Mouse (Mus musculus) lung, postnatal 0 days (tissue): ENCODE measurements around the gene Hist2h2aa1. TPM values are rescaled to one million over a fixed set of nuclear protein-coding genes. Genes with fewer than 3 reads are reported as not detected.
"Not testable (repeated sequence)": the region's sequence is repeated elsewhere in the genome, so short reads cannot be mapped to it uniquely, and the experiment has no call there.

Experiments used
- ATAC-seq: fragments of 200-750 bp; cut with Nextera tagmentation; 2 replicates; pipeline ENCODE4 v1.8.0; 2017; ENCODE audit warnings: moderate library complexity
- DNase-seq: peaks from one replicate; pipeline ENCODE4 v3.0.0-alpha.2; 2016; ENCODE audit warnings: low spot score
- H3K27ac ChIP-seq: fragments of 300-500 bp; sonication (generic); 2 replicates; pipeline ENCODE4 v1.5.1; 2014; ENCODE audit warnings: antibody characterized with exemption, mild to moderate bottlenecking, low read length, mixed read lengths
- H3K27me3 ChIP-seq: fragments of 300-500 bp; sonication (generic); replicated peaks from 2 replicates; pipeline ENCODE4 v1.6.1; 2014; ENCODE audit warnings: low read length, mixed read lengths; ENCODE audit not compliant: insufficient read depth
- H3K36me3 ChIP-seq: fragments of 300-500 bp; sonication (generic); 2 replicates; pipeline ENCODE4 v1.6.1; 2014; ENCODE audit warnings: low read length, mixed read lengths; ENCODE audit not compliant: insufficient read depth
- H3K4me1 ChIP-seq: fragments of 300-500 bp; sonication (generic); 2 replicates; pipeline ENCODE4 v1.6.1; 2014; ENCODE audit warnings: antibody characterized with exemption, low read depth, low read length, mixed read lengths; ENCODE audit not compliant: insufficient read depth
- H3K4me2 ChIP-seq: fragments of 300-500 bp; sonication (generic); replicated peaks from 2 replicates; pipeline ENCODE4 v1.6.1; 2014; ENCODE audit warnings: low read depth, mild to moderate bottlenecking, low read length, moderate library complexity, mixed read lengths
- H3K4me3 ChIP-seq: fragments of 300-500 bp; sonication (generic); 2 replicates; pipeline ENCODE4 v1.5.1; 2014; ENCODE audit warnings: low read depth, low read length
- H3K9ac ChIP-seq: fragments of 300-500 bp; sonication (generic); replicated peaks from 2 replicates; pipeline ENCODE4 v1.6.1; 2014; ENCODE audit warnings: low read depth, mild to moderate bottlenecking
- H3K9me3 ChIP-seq: fragments of 300-500 bp; sonication (generic); 2 replicates; pipeline ENCODE4 v1.6.1; 2016; ENCODE audit warnings: low read length, mixed read lengths
- CTCF ChIP-seq: IDR thresholded peaks from 2 replicates; pipeline ENCODE4 v1.5.1; 2016; ENCODE audit warnings: antibody characterized with exemption, mild to moderate bottlenecking
- EP300 ChIP-seq: IDR thresholded peaks from 2 replicates; pipeline ENCODE4 v1.6.1; 2016; ENCODE audit warnings: antibody characterized with exemption, mild to moderate bottlenecking, control low read depth
- WGBS: fragments of 180-500 bp; shearing (Covaris S2); extraction: QIAGEN DNeasy Blood & Tissue Kit; methylation state at CpG from one replicate; pipeline ENCODE4 v1.1.7; 2014; 5-methylcytosine and 5-hydroxymethylcytosine counted together
- polyA plus RNA-seq: library from polyadenylated mRNA; unstranded; fragments of >200 nt; fragmentation: Nextera tagmentation; extraction: Ambion mirVana; gene quantifications from 2 replicates; pipeline ENCODE4 v1.2.1, GENCODE M21; 2015

Gene Hist2h2aa1
- polyA plus RNA-seq, result 56.2 and 60.0 TPM in 2 replicates

DNA sequence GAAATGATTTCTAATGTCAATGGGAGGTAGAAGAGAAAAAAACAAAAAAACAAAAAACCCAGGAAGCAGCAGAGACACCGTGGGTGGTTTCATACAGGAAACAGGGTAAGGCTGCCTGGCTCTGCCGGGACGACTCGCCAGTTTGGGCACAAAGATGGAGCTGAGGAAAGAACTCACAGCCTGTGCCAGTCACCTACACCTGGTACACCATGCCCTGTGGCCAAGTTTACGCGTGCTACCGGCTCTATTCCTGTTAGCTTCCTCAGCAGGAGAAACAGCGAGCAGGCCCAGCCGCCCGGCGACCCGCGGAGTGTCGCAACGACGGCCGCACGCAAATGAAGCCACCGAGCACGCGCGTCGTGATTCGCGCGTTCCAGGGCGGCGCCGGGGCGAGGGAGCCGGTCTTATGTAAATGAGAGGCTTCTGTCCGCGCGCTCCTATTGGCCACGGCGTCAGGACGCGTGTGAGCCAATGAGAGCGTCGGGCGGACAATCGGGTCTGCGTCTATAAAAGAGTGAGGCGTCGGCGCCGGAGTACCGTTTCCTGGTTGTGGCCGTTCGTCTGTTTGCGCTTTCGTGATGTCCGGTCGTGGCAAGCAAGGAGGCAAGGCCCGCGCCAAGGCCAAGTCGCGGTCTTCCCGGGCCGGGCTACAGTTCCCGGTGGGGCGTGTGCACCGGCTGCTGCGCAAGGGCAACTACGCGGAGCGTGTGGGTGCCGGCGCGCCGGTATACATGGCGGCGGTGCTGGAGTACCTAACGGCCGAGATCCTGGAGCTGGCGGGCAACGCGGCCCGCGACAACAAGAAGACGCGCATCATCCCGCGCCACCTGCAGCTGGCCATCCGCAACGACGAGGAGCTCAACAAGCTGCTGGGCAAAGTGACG, at the start of gene Hist2h2aa1:
Gene Hist2h2aa1 (plus strand): TSS at position 495 of the 884 bp plus-strand sequence.
- Histone ChIP-seq H3K9ac (peak within 1 kb of the TSS; percentile 37), H3K27ac (peak within 1 kb of the TSS; percentile 90), H3K4me3 (peak within 1 kb of the TSS; percentile 28), H3K4me1 (peaks cover 14% of the 10 kb centered on the region), H3K4me2 (peak within 1 kb of the TSS; percentile 55)
- ATAC-seq, result peak; percentile 85
- H3K9me3 ChIP-seq, H3K36me3 ChIP-seq, H3K27me3 ChIP-seq: not testable (repeated sequence)
- DNase-seq, result peak; percentile 85
- 0% methylated on average over 15 of the region's 88 CpGs for whole genome bisulfite sequencing

- TF ChIP-seq CTCF (peak; percentile 14; the same call in 1 of the 2 replicates), EP300 (no peak)
- 92% methylated on average over 11 of the region's 11 CpGs for WGBS
- no peak overlapping the region for H3K4me2 ChIP-seq
- H3K4me3 ChIP-seq, result no peak overlapping the region
- peaks cover 12% of the 10 kb centered on the region; the same call in 1 of the 2 replicates for H3K4me1 ChIP-seq
- DNase-seq (no peak), ATAC-seq (no peak)
- H3K9me3 ChIP-seq, result no peaks in the 10 kb centered on the region
- H3K27ac ChIP-seq, result no peak overlapping the region
- no peaks in the 10 kb centered on the region for H3K36me3 ChIP-seq
- H3K27me3 ChIP-seq, result no peaks in the 10 kb centered on the region
- H3K9ac ChIP-seq, result no peak overlapping the region
These were observed 49.5 kb upstream of the Hist2h2aa1 start for GRCm38 (mm10) chr3:96195616-96196313.

DNA sequence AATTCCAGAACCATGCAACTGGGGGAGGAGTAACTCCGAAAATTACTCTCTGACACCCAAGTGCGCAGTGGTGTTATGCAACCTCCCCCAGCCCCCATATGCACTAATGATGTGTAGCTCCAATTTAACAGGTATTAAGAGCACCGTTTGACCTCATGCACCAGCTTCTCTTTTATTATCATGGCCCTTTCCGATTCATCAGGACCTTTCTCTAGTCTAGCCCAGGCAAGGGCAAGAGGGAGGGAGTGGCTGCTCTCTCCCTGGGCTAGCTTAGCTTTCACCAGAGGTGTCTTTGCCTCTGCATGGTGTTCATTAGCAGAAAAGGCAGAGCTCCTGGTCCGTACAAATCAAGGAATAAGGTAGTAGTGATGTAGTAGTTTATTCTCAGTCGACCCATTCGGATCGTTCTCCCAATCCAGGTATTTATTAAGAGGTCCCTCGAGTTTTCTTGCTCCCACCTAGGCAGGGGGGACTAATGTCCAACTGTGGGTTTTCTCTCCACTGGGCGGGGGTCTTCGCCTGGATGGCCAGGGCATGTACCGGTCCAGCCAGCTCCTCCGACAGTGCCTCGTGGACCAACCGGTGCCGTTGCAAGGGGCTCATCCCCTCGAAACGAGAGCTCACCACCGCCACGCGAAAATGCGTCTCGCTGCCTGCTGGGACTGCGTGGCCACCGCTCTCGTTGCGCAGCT, 48.7 kb upstream of the Hist2h2aa1 start:
- Histone ChIP-seq H3K4me2 (peak overlapping the region; percentile 95), H3K4me3 (peak overlapping the region; percentile 56), H3K4me1 (peaks cover 12% of the 10 kb centered on the region; the same call in 1 of the 2 replicates), H3K27ac (no peak overlapping the region), H3K9me3 (no peaks in the 10 kb centered on the region), H3K9ac (peak overlapping the region; percentile 67; the same call in 1 of the 2 replicates), H3K27me3 (no peaks in the 10 kb centered on the region), H3K36me3 (no peaks in the 10 kb centered on the region)
- ATAC-seq (no peak), DNase-seq (no peak)
- TF ChIP-seq CTCF (no peak), EP300 (no peak)
- WGBS, result 19% methylated on average over 27 of the region's 27 CpGs

DNA sequence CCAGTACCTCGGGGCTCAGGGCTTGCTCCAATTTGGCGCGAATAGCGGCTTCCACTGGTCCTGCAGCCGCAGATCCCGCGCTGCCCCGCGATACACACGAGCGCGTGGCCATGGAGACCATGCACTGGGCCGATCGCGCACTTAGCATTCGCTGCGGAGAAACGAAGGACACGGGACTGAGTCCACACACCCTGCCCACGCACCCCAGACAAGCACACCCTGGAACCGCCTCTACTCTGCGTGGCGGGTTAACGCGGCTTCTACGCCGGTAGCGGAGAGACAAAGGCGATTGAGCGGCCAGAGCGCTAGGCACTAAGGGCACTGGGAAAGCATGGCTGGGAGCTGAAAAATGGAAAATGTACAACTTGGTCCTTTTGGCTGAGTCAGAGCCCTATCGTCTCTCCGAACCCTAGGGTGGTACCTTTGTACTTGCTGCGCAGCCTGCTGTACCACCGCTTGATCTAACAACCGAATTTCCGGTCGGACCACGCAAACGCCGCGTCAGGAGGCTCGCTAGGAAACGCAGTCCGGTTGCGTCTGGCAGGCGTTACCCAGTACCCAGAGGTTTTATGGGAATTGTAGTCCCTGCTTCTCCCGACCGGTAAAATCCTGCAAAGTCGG, 48.1 kb upstream of the Hist2h2aa1 start:
- peaks cover 12% of the 10 kb centered on the region; the same call in 1 of the 2 replicates for H3K4me1 ChIP-seq
- peak overlapping the region; percentile 95 for H3K4me2 ChIP-seq
- H3K9me3 ChIP-seq, result no peaks in the 10 kb centered on the region
- TF ChIP-seq EP300, result no peak
- TF ChIP-seq CTCF, result peak; percentile 51
- under 1% methylated on average over 50 of the region's 50 CpGs for WGBS
- H3K36me3 ChIP-seq, result no peaks in the 10 kb centered on the region
- ATAC-seq (peak; percentile 94), DNase-seq (peak; percentile 96)
- H3K9ac ChIP-seq, result peak overlapping the region; percentile 67
- peak overlapping the region; percentile 56 for H3K4me3 ChIP-seq
- H3K27ac ChIP-seq, result peak overlapping the region; percentile 88
- no peaks in the 10 kb centered on the region for H3K27me3 ChIP-seq

GRCm38 (mm10) chr3:96198181-96198580, 47.1 kb upstream of the Hist2h2aa1 start:
- ATAC-seq (peak; percentile 16; the same call in 1 of the 2 replicates), DNase-seq (peak; percentile 47)
- 3% methylated on average over 6 of the region's 6 CpGs for WGBS
- Histone ChIP-seq H3K27ac (no peak overlapping the region), H3K27me3 (no peaks in the 10 kb centered on the region), H3K4me2 (peak overlapping the region; percentile 95), H3K4me1 (peaks cover 12% of the 10 kb centered on the region; the same call in 1 of the 2 replicates), H3K36me3 (no peaks in the 10 kb centered on the region), H3K4me3 (peak overlapping the region; percentile 56), H3K9ac (no peak overlapping the region), H3K9me3 (no peaks in the 10 kb centered on the region)
- TF ChIP-seq CTCF (no peak), EP300 (no peak)

GRCm38 (mm10) chr3:96198601-96199251, 46.6 kb upstream of the Hist2h2aa1 start:
- H3K27me3 ChIP-seq, H3K4me3 ChIP-seq, H3K27ac ChIP-seq, H3K4me2 ChIP-seq, H3K9ac ChIP-seq, H3K36me3 ChIP-seq, ATAC-seq, H3K9me3 ChIP-seq, DNase-seq: not testable (repeated sequence)
- peaks cover 12% of the 10 kb centered on the region; the same call in 1 of the 2 replicates for H3K4me1 ChIP-seq
- whole genome bisulfite sequencing, result 25% methylated on average over 7 of the region's 8 CpGs
